Mouse (Mus musculus) spleen, adult 2 months (tissue): ENCODE data around the gene Mgst3. TPM values are rescaled to one million over a fixed set of nuclear protein-coding genes. Genes with fewer than 3 reads are reported as not detected.

Experiments used
- DNase-seq, 2 experiments: peaks; one replicate each; pipeline versions ENCODE4 v3.0.0 to v3.0.0-alpha.2; 2012 to 2021; ENCODE audit warnings: low spot score in 2 of 2, low read depth in 1 of 2
- H3K27ac ChIP-seq: fragments of 200-500 bp; 2 replicates; pipeline ENCODE4 v1.5.1; 2012; ENCODE audit warnings: low read length, inconsistent platforms; ENCODE audit not compliant: insufficient read depth
- H3K27me3 ChIP-seq: fragments of 200-500 bp; 2 replicates; pipeline ENCODE4 v1.6.1; 2012; ENCODE audit warnings: mild to moderate bottlenecking, moderate library complexity, low read length, inconsistent platforms; ENCODE audit not compliant: control insufficient read depth, insufficient read depth
- H3K36me3 ChIP-seq: fragments of 200-500 bp; 2 replicates; pipeline ENCODE4 v1.6.1; 2012; ENCODE audit warnings: mild to moderate bottlenecking, low read length, inconsistent platforms; ENCODE audit not compliant: control insufficient read depth, insufficient read depth
- H3K4me1 ChIP-seq: fragments of 200-500 bp; 2 replicates; pipeline ENCODE4 v1.6.1; 2011; ENCODE audit warnings: inconsistent platforms; ENCODE audit not compliant: control insufficient read depth, insufficient read depth, insufficient read length
- H3K4me3 ChIP-seq: fragments of 200-500 bp; 2 replicates; pipeline ENCODE4 v1.5.1; 2011; ENCODE audit warnings: mild to moderate bottlenecking, inconsistent platforms; ENCODE audit not compliant: insufficient read depth, insufficient read length; ENCODE audit errors: extremely low read depth
- CTCF ChIP-seq: fragments of 200-500 bp; IDR thresholded peaks from 2 replicates; pipeline ENCODE4 v1.5.1; 2011; ENCODE audit warnings: mild to moderate bottlenecking, inconsistent platforms; ENCODE audit not compliant: insufficient read depth, insufficient read length, insufficient replicate concordance; ENCODE audit errors: extremely low read depth
- POLR2A ChIP-seq: fragments of 200-500 bp; IDR thresholded peaks from 2 replicates; pipeline ENCODE4 v1.6.1; 2011; ENCODE audit warnings: low read depth, low read length, inconsistent platforms
- WGBS: fragments of 180-500 bp; shearing (Covaris S2); methylation state at CpG from one replicate; pipeline ENCODE4 v1.1.7; 2018; 5-methylcytosine and 5-hydroxymethylcytosine counted together
- polyA plus RNA-seq: library from polyadenylated mRNA; depleted of rRNA; stranded (reverse); fragments of >200 nt; gene quantifications from 2 replicates; pipeline ENCODE4 v1.2.3, GENCODE M21; 2012

Mgst3 gene
- polyA plus RNA-seq, 1 experiment = 60.2 TPM

- Histone ChIP-seq H3K27ac (no peak overlapping the region), H3K36me3 (no peaks in the 10 kb centered on the region), H3K4me3 (peak overlapping the region; percentile 22; the same call in 1 of the 2 replicates), H3K27me3 (no peaks in the 10 kb centered on the region), H3K4me1 (no peaks in the 10 kb centered on the region; the same call in 1 of the 2 replicates)
- no peak for TF ChIP-seq CTCF
- TF ChIP-seq POLR2A = no peak
- peak; percentile 41 to 81 for DNase-seq
- WGBS = 51% methylated on average over 15 of the region's 15 CpGs
These were observed 19.4 kb downstream of the Mgst3 start for GRCm38 (mm10) chr1:167374003-167374784.

DNA sequence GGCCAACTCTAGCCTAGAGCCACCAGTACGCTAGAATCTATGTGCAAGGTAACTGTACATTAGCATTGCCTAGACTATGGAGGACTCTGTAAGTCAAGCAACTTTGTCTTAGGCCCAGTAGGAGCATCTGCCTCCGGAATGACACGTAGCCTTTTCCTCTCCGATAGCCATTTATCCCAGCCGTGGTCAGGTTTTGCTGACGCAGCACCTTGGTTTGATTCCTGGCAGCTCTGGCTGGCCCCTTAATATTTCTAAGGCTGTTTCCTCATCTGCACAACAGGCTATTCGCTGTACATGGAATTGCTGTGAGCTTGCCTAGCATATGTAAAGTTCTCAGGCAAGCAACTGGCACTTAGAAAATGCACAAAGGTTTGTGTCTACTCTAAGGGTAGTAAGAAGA lies 20.9 kb downstream of the Mgst3 start:
- H3K27ac ChIP-seq = no peak overlapping the region
- no peak for DNase-seq
- H3K27me3 ChIP-seq = no peaks in the 10 kb centered on the region
- H3K4me1 ChIP-seq = no peaks in the 10 kb centered on the region; the same call in 1 of the 2 replicates
- 95% methylated on average over 7 of the region's 7 CpGs for WGBS
- no peak overlapping the region for H3K4me3 ChIP-seq
- TF ChIP-seq CTCF (no peak), POLR2A (no peak)
- H3K36me3 ChIP-seq = no peaks in the 10 kb centered on the region

- peaks cover 14% of the 10 kb centered on the region for H3K36me3 ChIP-seq
- no peak overlapping the region for H3K4me3 ChIP-seq
- TF ChIP-seq CTCF (peak; percentile 98), POLR2A (no peak)
- H3K27me3 ChIP-seq = no peaks in the 10 kb centered on the region
- H3K27ac ChIP-seq = no peak overlapping the region
- H3K4me1 ChIP-seq = no peaks in the 10 kb centered on the region; the same call in 1 of the 2 replicates
- WGBS = 7% methylated on average over 7 of the region's 7 CpGs
- DNase-seq = peak; percentile 79 to 89
These were observed 23.7 kb downstream of the Mgst3 start for GRCm38 (mm10) chr1:167369905-167370304.

DNA sequence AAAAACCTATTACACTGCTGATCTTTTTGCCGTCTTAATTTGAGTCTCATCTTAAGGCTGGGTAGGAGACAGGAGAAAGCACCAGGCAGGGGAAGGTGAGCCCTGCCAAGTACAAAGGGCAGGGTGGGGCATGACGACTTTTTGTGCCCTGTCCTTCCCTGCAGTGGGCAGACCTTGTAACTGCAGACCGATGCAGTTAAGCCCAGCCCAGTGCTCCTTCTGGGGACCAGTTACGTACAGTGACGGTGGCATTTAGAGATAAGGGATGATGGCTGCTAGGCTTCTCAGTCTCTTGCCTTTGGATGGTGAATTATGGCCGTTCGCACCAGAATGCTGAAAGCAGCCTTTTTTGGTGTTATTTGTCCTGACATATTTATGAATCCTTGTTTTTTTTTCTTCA lies 25.1 kb downstream of the Mgst3 start:
- no peaks in the 10 kb centered on the region for H3K4me1 ChIP-seq
- TF ChIP-seq CTCF (no peak), POLR2A (no peak)
- H3K27me3 ChIP-seq = no peaks in the 10 kb centered on the region
- H3K4me3 ChIP-seq = no peak overlapping the region
- WGBS = 82% methylated on average over 7 of the region's 7 CpGs
- peaks cover 21% of the 10 kb centered on the region for H3K36me3 ChIP-seq
- DNase-seq = no peak
- H3K27ac ChIP-seq = no peak overlapping the region

DNA sequence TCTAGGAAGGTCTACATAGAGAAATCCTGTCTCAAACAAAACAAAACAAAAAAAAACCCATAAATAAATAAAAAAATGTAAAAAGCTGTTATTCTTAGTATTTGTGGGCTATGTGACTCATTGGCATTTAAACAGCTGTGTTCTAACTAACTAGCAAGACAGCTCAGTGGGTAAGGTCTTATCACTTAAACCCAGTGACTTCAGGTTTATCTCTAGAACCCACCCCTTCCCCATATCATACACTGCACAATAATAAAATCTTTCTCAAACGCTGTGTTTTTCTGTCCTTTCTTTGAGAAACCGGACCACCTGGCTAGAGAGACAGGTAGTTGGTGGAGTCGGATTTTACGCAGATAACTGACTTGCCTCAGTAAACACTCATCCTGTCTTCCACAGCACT lies 25.6 kb downstream of the Mgst3 start:
- H3K27ac ChIP-seq = no peak overlapping the region
- no peak overlapping the region for H3K4me3 ChIP-seq
- no peak for DNase-seq
- TF ChIP-seq CTCF (no peak), POLR2A (no peak)
- H3K36me3 ChIP-seq = peaks cover 23% of the 10 kb centered on the region
- no peaks in the 10 kb centered on the region for H3K27me3 ChIP-seq
- 86% methylated on average over 4 of the region's 4 CpGs for WGBS
- no peaks in the 10 kb centered on the region for H3K4me1 ChIP-seq

GRCm38 (mm10) chr1:167366621-167367020 lies 27.0 kb downstream of the Mgst3 start:
- H3K4me1 ChIP-seq = no peaks in the 10 kb centered on the region
- no peak overlapping the region for H3K4me3 ChIP-seq
- H3K27ac ChIP-seq = no peak overlapping the region
- no peak for TF ChIP-seq CTCF
- DNase-seq = no peak
- peaks cover 24% of the 10 kb centered on the region for H3K36me3 ChIP-seq
- 93% methylated on average over 6 of the region's 6 CpGs for WGBS
- H3K27me3 ChIP-seq = no peaks in the 10 kb centered on the region

GRCm38 (mm10) chr1:167365808-167366207 lies 27.8 kb downstream of the Mgst3 start:
- 92% methylated on average over 7 of the region's 7 CpGs for WGBS

More at GRCm38 (mm10) chr1:167365808-167366207, 27.8 kb downstream of the Mgst3 start:
- Histone ChIP-seq H3K4me3 (no peak overlapping the region), H3K4me1 (no peaks in the 10 kb centered on the region), H3K27me3 (no peaks in the 10 kb centered on the region), H3K36me3 (peaks cover 24% of the 10 kb centered on the region), H3K27ac (no peak overlapping the region)
- TF ChIP-seq POLR2A = no peak
- no peak for TF ChIP-seq CTCF
- no peak for DNase-seq
